Mouse (Mus musculus): ENCODE data around the gene Actn3. TPM values are rescaled to one million over a fixed set of nuclear protein-coding genes. Genes with fewer than 3 reads are reported as not detected.

Gene Actn3
- total RNA-seq (2014; fragmentation: Nextera tagmentation): 2.2 and 4.0 TPM in 2 replicates
- total RNA-seq (2017): 1.0 TPM in 1 of 2 replicates, not detected in the other

DNA sequence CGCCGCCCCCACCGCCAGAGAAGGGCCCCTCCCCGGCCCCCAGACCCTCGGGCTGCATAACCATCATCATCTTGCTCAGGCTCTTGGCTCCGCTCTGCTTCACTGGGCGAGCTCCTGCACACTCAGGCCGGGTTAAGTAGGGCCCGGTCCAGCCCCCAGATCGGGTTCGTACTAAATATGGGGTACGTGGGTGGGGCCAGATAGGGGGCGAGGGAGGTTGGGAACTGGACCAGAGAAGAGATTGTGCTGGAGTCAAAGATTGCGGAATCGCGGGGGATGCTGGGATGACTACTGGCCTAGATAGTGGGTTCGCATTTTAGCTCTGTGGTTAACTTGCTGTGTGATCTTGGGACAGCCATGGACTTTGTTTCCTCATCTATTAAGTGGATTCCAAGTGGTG lies at the start of gene Actn3:
TSS of gene Actn3 (minus strand) at position 125 of the 400 bp plus-strand sequence.
- ATAC-seq (replicated peaks; ENCODE audit: low FRiP score, low TSS enrichment, poor library complexity, severe bottlenecking): 0 out of 2 replicates have a peak, but pooled peaks have one; percentile 1

DNA sequence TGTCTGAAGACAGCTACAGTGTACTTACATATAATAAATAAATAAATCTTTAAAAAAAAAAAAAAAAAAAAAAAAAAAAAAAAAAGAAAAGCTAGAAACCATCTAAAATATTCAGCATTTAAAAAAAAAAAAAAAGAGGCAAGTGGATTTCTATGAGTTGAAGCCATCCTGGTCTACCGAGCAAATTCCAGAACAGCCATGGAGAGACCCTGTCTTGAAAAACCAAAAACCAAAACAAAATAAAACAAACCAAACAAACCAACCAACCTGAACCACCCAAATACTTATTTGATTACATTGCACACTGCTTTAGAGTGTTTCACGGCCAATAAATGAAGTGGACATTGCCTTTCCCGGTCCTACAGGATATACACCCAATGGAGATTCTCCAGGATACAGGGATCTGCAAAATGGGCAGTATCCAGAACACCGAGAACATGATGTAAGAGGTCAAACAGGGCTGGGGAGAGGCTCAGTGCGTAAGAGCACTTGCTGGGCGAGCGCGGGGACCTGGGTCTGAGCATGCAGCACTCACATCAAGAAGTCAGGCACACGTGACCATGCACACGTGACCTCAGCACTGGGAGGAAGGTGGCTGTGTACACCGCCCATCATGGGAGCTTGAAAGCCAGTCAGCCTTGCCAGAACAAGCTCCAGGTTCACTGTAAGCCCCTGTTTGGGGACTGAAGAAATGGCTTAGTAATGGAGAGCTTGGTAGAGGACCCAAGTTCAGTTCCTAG lies 47.6 kb upstream of the Actn3 start:
- ATAC-seq (replicated peaks; ENCODE audit: low FRiP score, low TSS enrichment, poor library complexity, severe bottlenecking): no peak

DNA sequence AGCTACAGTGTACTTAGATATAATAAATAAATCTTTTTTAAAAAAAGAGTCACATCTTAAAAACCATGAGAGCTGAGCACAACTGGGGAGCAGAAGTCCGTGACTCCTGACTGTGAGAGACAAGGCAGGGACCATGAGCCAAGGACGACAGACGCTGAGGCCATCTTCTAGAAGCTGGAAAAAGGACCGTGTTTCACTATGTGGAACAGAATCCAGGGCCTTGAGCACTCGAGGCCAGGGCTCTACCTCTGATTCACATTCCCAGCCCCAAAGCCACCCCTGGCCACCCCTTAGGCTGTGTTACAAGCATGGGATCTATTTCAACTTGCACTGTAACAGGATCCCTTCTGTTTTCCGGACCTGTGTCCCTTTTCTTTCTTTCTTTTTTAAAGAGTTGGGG lies 41.9 kb upstream of the Actn3 start:
- ATAC-seq (replicated peaks; ENCODE audit: low FRiP score, low TSS enrichment, poor library complexity, severe bottlenecking): no peak

DNA sequence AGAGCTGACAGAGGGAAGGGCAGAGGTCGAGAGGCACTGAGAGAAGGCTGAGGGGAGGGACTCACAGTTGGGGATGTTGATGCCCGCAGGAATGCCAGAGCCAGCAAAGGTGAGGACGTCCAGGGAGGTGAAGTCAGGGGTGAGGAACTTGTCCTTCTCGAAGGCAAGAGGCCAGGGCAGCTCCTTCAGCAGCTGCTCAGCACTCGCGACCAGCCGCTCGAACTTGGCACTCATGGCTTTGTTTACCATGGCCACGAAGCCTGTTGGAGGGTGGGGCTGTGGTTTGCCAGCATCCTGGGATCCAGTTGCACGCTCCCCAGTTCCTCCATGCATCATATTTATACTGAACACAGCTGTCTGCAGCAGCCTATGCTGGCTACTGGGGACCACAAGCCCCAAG lies 39.1 kb upstream of the Actn3 start:
- no peak for ATAC-seq (replicated peaks; ENCODE audit: low FRiP score, low TSS enrichment, poor library complexity, severe bottlenecking)

DNA sequence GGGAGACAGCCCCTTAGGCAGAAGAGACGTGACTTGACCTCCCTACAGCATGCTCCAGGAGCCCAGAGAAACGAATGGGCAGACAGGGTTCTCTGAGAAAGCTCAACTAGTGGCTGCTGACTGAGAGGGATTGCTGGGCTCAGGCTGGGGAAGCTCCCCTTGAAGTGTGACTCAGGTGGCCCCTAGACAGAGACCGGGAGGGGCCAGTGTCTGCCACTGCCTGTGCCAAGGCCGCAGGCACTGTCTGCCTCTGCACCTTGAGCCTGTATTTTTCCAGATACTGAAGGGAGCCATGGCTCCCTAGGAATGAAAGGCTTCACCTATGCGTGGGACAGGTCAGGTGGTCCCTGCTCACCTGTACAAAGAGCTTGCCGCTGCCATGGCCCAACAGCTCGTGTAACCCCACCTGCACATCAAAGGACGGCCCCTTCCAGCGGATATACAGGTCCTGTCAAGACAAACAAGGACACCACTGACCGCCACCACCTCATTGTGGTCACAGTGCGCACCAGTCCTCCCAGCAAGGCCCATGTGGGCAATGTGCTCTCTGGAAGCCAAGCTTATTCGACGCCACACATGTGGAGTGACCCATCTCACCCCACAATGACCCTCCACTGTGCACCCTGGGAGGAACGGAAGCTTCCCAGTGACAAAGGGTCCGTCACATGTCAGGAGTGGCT lies 38.4 kb upstream of the Actn3 start:
- ATAC-seq (replicated peaks; ENCODE audit: low FRiP score, low TSS enrichment, poor library complexity, severe bottlenecking): no peak

DNA sequence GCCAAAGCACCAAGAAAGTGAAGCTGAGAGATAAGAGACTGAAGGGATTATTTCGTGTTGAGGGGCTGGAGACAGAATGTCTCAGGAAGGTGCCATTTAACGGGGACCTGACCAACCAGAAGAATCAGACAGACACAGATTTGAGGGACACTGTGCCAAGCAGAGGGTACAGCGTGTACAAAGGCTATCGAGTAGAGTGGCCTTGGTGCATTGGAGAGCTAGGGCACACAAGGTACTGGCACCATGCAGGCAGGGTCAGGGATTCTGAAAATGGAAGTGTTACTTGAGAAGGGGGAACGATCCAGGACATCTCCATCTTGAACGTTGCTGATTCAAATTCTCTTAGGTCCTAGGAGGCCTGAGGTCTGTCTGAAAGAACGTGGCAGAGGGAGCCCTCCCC lies 31.7 kb upstream of the Actn3 start:
- ATAC-seq (replicated peaks; ENCODE audit: low FRiP score, low TSS enrichment, poor library complexity, severe bottlenecking): no peak

DNA sequence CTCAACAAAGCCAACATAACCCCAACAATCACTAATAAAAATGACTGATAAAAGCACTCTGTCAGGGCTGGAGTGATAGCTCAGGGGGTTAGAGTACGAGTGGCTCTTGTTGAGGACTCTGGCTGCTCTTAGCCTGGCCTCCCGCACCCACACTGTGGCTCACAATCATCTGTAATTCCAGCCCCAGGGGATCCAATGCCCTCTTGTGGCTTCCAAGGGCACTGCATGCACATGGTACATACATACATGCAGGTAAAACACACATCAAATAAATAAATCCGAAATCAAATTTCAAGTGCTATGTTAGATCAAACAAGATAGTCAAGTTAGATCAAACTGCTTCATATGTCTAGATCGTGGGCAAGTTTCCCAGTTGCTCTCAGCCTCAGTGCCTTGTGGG lies 30.4 kb upstream of the Actn3 start:
- peak; percentile 63; the same call in 1 of the 2 replicates for ATAC-seq (replicated peaks; ENCODE audit: low FRiP score, low TSS enrichment, poor library complexity, severe bottlenecking)

DNA sequence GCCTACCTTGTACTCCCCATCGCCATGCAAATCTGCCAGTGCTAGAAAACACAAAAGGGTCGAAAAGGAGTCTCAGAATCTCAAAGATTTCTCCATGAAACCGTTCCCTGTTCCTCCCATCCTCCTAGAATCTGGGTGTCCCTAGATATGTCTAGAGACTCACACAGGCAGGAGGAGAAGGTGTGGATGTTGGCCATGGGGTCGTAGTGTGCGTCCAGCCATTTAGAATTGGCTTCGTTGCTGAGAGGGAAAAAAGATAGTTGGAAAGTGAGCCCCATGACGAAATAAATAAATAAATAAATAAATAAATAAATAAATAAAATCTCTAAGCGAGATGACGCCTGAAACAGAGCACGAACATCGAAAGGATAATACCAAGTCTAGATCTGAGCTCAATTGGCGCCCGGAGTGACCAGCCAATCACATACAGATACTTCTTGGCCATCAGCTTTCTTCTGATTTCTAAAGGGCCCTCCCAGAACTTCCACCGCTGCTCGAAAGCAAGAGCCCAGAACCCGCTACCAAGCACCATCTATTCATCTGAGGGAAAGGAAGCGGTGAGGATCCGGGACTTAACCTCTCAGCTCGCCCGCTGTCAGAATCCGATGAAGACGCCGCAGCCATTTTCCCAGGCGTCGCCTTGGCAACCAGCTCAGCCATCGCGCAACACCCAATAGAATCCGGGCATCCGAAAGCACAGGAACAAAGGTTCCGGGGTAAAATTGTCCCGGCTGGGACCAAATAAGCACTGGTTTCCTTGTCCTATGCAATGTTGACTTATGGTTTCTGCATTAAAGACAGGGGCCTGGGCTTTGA lies 28.5 kb upstream of the Actn3 start, which contains the start of gene Bbs1:
TSS of gene Bbs1 (minus strand) at position 650 of the 816 bp plus-strand sequence.
- peak; percentile 64 for ATAC-seq (replicated peaks; ENCODE audit: low FRiP score, low TSS enrichment, poor library complexity, severe bottlenecking)

DNA sequence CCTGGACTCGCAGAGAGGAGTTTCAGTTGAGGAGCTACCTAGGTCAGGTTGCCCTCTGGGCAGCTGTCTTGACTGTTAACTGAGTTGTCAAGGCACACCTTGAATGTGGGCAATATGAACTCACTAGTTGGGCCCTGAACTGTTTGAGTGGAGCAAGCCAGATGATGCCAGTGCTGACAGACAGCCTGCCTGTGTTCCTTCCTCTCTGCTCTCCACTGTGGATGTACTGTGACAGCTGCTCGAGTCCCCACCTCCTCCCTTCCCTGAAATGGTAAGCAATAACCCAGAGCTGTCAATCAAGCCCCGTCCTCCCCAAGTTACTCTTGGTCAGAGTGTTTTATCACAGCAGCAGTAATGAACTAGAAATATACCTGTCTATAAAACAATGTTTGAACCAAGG lies 22.2 kb upstream of the Actn3 start:
- ATAC-seq (replicated peaks; ENCODE audit: low FRiP score, low TSS enrichment, poor library complexity, severe bottlenecking): no peak

DNA sequence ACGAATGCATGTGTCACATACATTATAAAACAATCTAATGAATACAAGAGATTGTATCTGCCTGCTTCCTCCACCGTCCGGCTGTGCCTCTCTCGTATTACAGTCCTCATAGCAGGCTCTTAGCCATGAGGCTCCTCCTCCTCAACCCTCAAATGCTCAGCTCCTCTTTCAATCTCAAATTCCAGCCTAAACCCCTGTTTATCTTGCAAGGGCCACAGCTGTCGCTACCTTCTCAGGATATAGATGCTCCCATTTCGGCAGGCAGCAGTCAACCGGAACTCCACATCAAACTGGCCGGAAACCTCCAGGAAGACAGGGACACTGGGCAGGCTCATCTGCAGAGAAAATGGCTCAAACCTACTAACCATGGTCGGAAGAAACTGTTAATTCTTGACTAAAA lies 21.3 kb upstream of the Actn3 start:
- no peak for ATAC-seq (replicated peaks; ENCODE audit: low FRiP score, low TSS enrichment, poor library complexity, severe bottlenecking)

DNA sequence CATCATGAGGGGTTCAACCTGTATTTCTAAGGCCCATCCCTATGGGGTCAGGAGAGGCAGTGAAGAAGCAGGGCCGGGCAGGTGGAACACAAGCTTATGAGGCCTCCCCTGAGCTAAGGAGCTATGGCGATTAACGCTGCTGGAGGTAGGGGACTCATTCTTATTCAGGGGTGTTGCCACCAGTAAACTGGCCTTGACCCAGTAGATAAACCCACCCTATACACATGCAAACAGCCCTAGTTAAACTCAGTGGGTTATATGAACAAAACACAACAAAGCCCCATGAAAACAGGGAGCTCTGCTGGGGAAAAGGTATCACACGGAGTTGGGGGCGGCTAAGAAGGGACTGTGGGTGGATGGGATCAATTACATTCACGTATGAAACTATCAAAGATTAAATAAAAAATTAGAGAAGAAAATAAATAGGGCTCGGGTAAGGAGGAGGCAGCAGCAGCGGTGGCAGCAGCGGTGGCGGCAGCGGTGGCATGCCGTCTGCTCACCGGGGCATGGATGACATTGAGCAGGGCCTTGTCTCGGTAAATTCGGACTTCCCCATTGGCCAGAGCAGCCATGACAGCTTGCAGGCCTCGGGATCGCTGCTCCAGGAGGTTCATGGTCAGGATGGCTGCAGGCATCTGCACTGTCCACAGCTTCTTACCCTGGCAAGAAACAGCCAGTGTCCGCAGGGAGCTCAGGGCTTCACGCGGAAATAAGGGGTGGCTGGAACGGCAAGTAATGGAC lies 19.2 kb upstream of the Actn3 start:
- no peak for ATAC-seq (replicated peaks; ENCODE audit: low FRiP score, low TSS enrichment, poor library complexity, severe bottlenecking)

DNA sequence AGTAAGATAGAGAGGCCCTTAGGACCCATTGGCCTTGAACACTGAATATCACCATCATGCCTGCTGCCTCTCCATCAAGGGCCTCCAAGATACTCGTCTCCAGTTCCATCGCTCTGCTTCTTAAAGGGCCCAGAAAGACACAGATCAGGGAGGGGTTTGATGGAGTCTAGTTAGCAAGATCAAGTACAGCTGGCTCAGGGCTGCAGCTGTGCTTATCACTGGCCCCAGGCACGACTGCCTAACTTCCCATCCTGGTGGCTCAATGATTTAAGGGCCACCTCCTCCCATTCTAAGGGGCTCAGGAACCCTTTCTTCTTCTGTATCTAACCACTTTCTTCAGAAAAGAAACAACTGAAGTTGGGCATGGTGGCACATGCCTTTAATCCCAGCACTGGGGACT lies 14.1 kb upstream of the Actn3 start:
- ATAC-seq (replicated peaks; ENCODE audit: low FRiP score, low TSS enrichment, poor library complexity, severe bottlenecking): peak; percentile 87

DNA sequence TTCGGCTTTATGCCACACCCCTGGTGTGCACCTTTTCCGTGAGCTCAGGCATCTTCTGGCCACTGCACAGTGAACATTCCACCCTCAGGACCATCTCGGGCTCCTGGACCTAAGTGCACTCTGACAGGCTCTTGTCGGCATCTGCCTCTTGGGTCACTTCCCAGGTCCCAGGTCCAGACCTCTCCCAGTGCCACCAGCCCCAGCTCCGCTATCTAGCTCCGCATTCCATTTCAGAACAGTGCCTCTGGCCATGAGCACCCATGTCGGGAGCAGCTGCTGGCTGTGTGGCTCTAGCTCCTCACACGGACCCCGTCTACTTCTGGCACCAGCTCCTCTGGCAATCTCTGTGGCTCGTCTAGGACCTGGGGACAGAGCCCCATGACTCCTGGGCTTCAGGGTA lies 12.1 kb upstream of the Actn3 start:
- no peak for ATAC-seq (replicated peaks; ENCODE audit: low FRiP score, low TSS enrichment, poor library complexity, severe bottlenecking)

DNA sequence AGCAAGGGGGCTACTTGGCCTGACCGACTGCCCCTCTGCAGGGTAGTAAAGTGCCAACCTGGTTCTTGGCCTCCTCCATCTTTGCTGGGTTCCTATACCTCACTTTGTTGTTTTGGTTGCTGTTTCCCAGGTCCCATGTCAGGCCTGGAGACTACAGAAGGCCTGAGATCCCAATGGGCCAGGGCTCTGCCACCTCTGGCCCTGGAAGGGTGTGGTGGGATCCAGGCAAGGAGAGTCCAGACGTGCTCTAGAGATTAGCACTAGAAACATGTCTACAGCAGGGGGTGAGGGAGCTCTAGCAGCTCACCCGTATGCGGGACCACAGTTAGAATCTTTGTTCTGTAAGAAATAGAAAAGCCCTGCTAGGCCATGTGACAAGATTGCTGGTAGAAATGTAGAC lies 6.3 kb upstream of the Actn3 start:
- peak; percentile 58 for ATAC-seq (replicated peaks; ENCODE audit: low FRiP score, low TSS enrichment, poor library complexity, severe bottlenecking)

DNA sequence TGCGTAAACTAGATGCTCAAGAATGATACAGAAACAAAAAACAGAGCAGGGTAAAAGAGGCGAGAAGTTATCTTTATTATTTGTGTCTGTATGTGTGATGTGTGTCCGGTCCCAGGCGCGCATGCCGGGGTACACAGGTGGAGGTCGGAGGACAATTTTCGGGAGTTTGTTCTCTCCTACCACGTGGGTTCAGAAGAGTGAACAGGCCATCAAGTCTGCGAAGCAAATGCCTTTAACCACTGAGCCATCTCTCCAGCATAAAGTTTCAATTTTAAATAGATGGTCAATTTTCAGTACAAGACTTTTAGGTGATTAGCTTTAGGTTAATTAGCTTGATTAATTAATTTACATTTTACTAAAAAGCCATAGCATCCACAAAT lies 1.6 kb upstream of the Actn3 start:
- ATAC-seq (replicated peaks; ENCODE audit: low FRiP score, low TSS enrichment, poor library complexity, severe bottlenecking): no peak

DNA sequence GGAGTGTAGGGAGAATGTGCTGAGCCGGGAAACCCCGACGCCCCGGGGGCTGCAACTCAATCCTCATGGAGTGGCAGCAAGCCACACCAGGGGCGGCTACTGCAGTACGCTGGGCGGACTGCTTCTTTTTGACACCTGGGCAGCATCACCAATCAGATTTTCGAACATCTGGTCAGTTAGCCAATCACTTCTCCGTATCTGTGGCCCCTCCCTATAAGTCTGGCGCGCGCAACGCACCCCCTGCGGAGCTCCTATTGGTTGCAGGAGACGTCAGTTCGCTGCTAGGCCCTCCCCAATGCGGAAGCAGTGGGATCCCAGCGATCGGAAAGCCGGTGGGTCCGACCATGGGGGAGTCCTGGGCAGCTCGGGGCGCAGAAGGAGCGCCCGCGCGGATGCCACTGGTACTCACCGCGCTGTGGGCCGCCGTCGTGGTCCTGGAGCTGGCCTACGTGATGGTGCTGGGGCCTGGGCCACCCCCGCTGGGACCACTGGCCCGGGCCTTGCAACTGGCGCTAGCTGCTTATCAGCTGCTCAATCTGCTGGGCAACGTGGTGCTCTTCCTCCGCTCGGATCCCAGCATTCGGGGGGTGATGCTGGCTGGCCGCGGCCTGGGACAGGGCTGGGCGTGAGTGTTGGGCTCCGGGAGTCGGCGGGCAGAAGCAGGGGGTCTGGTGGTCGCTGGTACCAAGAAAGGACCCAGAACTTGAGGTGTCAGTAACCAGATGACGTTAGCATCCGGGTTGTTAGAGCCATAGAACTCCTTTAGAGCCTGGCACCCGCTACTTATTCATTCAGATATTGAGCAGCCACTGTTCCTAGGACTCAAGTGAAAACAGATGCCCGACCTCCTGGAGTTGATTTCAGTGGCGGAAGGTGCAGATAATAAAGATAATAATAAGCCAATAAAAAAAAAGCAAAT lies 955 bp upstream of the Actn3 start, which contains the start of gene Zdhhc24:
TSS of gene Zdhhc24 (plus strand) at position 264 of the 919 bp plus-strand sequence.
- ATAC-seq (replicated peaks; ENCODE audit: low FRiP score, low TSS enrichment, poor library complexity, severe bottlenecking): peak; percentile 95

DNA sequence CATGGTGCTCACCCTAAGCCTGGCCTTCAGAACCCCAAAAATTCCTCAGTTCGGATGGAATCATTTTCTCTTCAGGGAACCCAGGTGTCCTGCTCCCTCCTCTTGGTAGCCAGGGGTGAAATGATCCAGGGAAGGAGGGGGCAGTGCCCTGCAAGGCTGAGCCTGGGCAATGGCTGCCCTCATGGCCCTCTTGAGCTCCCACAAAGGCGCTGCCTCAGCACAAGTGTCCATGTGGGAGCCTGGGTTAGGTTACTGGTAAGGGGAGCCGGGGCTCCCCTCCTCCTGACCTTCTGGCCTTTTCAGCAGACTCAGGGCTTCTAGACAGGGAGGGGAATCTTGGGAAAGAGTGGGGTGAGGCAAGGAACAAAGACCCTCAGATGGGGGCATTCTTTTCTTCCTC lies 954 bp downstream of the Actn3 start:
- no peak for ATAC-seq (replicated peaks; ENCODE audit: low FRiP score, low TSS enrichment, poor library complexity, severe bottlenecking)

DNA sequence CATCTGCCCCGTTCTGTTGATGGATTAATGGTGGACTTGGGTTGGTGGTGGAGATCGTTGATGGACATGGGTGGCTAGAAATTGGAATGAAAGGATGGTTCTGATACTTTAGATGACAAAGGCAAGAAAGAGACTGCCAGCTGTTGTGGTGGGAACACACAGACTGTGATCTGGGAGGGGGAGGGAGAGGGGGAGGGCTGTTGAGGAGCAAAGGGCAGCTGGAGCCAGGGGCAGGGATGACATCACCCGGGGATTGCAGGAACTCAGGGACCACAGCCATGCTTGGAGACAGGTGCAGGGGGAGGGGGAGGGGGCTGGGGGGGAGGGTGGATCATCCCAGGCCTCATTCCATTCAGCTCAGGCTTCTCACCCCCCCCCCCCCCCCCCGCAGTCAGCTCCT lies 1.5 kb downstream of the Actn3 start:
- ATAC-seq (replicated peaks; ENCODE audit: low FRiP score, low TSS enrichment, poor library complexity, severe bottlenecking): no peak
